Mouse (Mus musculus): Measurements from ENCODE around the gene Trp53tg5.

DNA sequence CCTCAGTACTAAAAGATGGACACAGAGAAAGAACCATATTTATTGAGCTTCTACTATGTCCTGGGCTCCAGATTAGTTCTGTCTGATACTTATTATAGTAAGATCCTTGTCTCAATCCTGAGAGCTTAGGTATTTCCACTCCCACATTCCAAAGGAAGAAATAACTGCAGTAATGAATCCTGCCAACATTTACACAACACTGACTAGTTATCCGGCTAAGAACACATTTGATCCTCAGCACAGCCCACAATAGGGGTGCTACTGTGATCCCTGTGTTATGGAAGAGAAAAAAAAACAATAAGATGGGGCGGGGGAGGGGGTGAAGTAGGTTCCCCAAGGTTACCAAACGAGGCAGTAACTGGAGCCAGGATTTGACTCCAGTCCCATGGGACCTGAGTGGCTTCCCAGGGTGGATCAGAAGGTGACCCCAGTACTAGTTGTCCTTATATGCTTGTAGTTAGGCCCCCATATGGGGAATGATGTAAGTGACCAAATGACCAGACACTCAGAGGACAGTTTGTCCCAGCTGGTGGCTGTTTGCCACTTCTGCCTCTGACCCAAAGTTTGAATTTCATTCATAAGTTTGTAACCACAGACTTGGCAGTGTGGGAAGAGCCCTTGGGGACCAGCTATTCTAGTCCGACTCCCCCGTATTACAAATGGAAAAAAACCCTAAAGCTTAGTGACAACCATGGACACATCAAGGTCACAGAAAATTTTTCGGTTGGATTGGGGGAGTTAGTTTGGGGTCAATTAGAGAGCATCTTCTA, 17.9 kb downstream of the Trp53tg5 start:
- TF ChIP-seq GATA1 (IDR thresholded peaks at IDR 0.05; ENCODE audit: borderline replicate concordance, low read length) (no peak), FLI1 (IDR thresholded peaks at IDR 0.05; ENCODE audit: low read length) (no peak)

All from megakaryocyte, embryonic 14.5 days (primary cell).